Mouse (Mus musculus) myocyte (in vitro differentiated cells): ENCODE data around the gene Drg1.
"Not testable (repeated sequence)": the region's sequence is repeated elsewhere in the genome, so short reads cannot be mapped to it uniquely, and the experiment has no call there.

ENCODE experiments used
- E2F4 ChIP-seq: IDR thresholded peaks from one replicate; pipeline ENCODE4 v1.6.1; 2011; ENCODE audit warnings: mild to moderate bottlenecking, control low read depth, moderate library complexity; ENCODE audit not compliant: insufficient read depth
- MAX ChIP-seq: IDR thresholded peaks from one replicate; pipeline ENCODE4 v1.6.1; 2011; ENCODE audit warnings: low read depth, mild to moderate bottlenecking, control low read depth
- MYOG ChIP-seq, 3 experiments: IDR thresholded peaks; one replicate each; pipeline ENCODE4 v1.6.1; 2011; ENCODE audit warnings: control low read depth in 2 of 3, low read depth in 2 of 3, mild to moderate bottlenecking in 2 of 3; ENCODE audit not compliant: insufficient read length in 2 of 3, control insufficient read depth in 1 of 3, insufficient read depth in 1 of 3
- POLR2A ChIP-seq: IDR thresholded peaks from one replicate; pipeline ENCODE4 v1.6.1; 2011; ENCODE audit warnings: low read depth, mild to moderate bottlenecking, control low read depth, moderate library complexity; ENCODE audit not compliant: insufficient read length
- POLR2AphosphoS2 ChIP-seq: IDR thresholded peaks from one replicate; pipeline ENCODE4 v1.6.1; 2011; ENCODE audit warnings: low read depth, control low read depth; ENCODE audit not compliant: insufficient read length
- TCF12 ChIP-seq: IDR thresholded peaks from one replicate; pipeline ENCODE4 v1.6.1; 2011; ENCODE audit warnings: mild to moderate bottlenecking, control low read depth; ENCODE audit not compliant: poor library complexity, insufficient read depth, severe bottlenecking

DNA sequence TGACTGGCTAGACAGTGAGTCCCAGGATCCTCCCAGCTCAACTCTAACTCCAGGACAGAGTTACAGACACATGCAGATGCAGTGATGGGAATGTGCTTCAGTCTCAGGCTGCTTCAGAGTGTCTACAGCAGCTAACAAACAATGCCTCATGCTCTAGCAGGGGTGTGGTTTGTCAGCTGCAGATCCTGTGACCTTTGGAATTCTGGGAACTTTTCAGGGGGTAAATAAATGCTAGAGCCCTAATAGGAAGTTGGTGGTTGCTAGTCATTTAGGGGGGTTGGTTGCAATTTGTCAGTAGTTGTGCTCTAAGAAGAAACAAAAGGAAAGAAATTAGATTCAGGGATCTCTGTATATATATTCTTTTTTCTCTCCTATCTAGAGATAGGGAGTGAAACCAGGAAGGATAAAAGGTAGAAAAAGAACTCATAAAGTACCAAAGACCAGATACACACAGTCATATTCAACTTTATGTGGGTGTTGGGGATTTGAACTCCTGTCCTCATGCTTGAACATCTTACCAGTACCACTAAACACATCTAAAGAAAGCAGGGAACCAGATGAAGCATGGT lies 125.2 kb downstream of the Drg1 start:
- not testable (repeated sequence) for TF ChIP-seq POLR2A; TCF12; MAX; POLR2AphosphoS2; MYOG (IDR thresholded peaks at IDR 0.05; ENCODE audit: control insufficient read depth in 1 of 3, insufficient read depth in 1 of 3, insufficient read length in 2 of 3, low read depth in 2 of 3); E2F4
